26 mouse cellular contexts compared by ENCODE assay signal in genomic region chr1:159498236-159498635, GRCm38 (mm10). TPM values are rescaled to one million over a fixed set of nuclear protein-coding genes. Genes with fewer than 3 reads are reported as not detected.
"Had no signal": no experiment of that assay in that cellular context is flagged by ENCODE, and none has a peak within 500 bp of the region (broad histone marks: within the 10 kb centered on the region; RNA-seq: fewer than 3 reads in every experiment).

No protein-coding gene starts in this region.

- H3K27me3 ChIP-seq: limb, embryonic 13.5 days; liver, embryonic 12.5 days; liver, embryonic 15.5 days; lung, embryonic 15.5 days; megakaryocyte, embryonic 14.5 days; midbrain, embryonic 13.5 days; stomach, embryonic 15.5 days had no signal

- H3K4me1 ChIP-seq: limb, embryonic 10.5 days; limb, embryonic 13.5 days; liver, embryonic 12.5 days; liver, embryonic 15.5 days; lung, embryonic 15.5 days; megakaryocyte, embryonic 14.5 days; midbrain, embryonic 10.5 days; stomach, embryonic 15.5 days had no signal

- H3K27ac ChIP-seq: layer of hippocampus, adult 2 months; limb, embryonic 10.5 days; limb, embryonic 13.5 days; liver, embryonic 12.5 days; liver, embryonic 15.5 days; lung, embryonic 15.5 days; midbrain, embryonic 10.5 days; midbrain, embryonic 13.5 days; stomach, embryonic 15.5 days had no signal

- H3K4me3 ChIP-seq: layer of hippocampus, adult 2 months; limb, embryonic 10.5 days; limb, embryonic 13.5 days; liver, embryonic 12.5 days; liver, embryonic 15.5 days; lung, embryonic 15.5 days; megakaryocyte, embryonic 14.5 days; midbrain, embryonic 10.5 days; midbrain, embryonic 13.5 days; myocyte; stomach, embryonic 15.5 days had no signal

- DNase-seq: kidney, adult 9 months; kidney, postnatal 14 days; layer of hippocampus, adult 9-11 months; liver; lung, adult 18-20 months; lung, postnatal 10 days; lung, postnatal 36 days; retina, postnatal 1 day; right cerebral cortex, postnatal 25 days; spleen, adult 18-20 months; thymus, adult 18-20 months; thymus, postnatal 14 days; thymus, postnatal 4 days had no signal

- H3K9me3 ChIP-seq: limb, embryonic 10.5 days; limb, embryonic 13.5 days; liver, embryonic 12.5 days; liver, embryonic 15.5 days; lung, embryonic 15.5 days; megakaryocyte, embryonic 14.5 days; midbrain, embryonic 10.5 days; midbrain, embryonic 13.5 days; stomach, embryonic 15.5 days had no signal

- H3K36me3 ChIP-seq: limb, embryonic 10.5 days; limb, embryonic 13.5 days; liver, embryonic 12.5 days; liver, embryonic 15.5 days; lung, embryonic 15.5 days; midbrain, embryonic 10.5 days; midbrain, embryonic 13.5 days; stomach, embryonic 15.5 days had no signal

RNA-seq across cellular contexts. Expression of gene Tnr, which starts 25.3 kb away (rescaled TPM):
- total RNA-seq: monocyte, adult 5-6 weeks had no signal
- polyA plus RNA-seq: kidney, embryonic 16.5 days; limb, embryonic 10.5 days had no signal
